Mouse (Mus musculus) ovary, postnatal 36 days (tissue): Measurements from ENCODE around the gene Ptgr2.
A peak's percentile ranks its signal among the peaks of the same experiment; 100 is the strongest.
"Not testable (repeated sequence)": the region's sequence is repeated elsewhere in the genome, so short reads cannot be mapped to it uniquely, and the experiment has no call there.

Experiments
- DNase-seq: peaks from one replicate; pipeline ENCODE4 v3.0.0; 2022; ENCODE audit warnings: low spot score, mixed read lengths

Gene Ptgr2

DNA sequence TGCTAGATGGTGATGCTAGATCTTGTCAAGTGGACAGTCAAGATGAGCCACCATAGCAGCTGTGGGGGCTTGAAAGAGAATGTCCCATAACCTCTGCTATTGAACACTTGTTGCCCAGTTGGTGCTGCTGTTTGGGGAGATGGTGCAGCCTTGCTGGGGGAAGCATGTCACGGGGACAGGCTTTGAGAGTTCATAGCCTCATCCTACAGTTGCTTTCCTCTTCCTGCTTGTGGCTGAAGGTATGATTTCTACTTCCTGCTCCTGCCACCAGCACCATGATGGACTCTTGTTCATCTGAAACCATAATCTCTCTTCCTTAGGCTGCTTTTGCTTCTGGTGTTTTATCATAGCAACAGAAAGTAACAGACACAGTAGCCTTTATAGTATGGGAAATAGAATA lies 19.5 kb downstream of the Ptgr2 start:
- no peak for DNase-seq

DNA sequence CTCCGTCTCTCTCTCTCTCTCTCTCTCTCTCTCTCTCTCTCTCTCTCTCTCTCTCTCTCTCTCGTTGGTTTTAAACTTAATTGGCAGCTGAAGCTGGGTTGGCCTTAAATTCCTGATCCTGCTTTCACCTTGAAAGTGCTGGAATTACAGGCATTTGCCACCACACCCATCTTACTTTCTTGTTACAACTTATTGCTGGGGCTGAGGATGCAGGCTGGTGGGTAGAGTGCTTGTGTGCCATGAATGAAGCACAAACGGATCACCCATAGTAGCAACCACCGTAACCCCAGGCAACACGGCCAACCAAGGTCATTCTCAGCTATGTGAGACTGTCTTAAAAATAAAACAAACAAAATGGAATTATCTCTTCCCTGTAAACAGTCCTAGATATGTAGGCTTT lies 26.3 kb downstream of the Ptgr2 start:
- peak; percentile 15 for DNase-seq

DNA sequence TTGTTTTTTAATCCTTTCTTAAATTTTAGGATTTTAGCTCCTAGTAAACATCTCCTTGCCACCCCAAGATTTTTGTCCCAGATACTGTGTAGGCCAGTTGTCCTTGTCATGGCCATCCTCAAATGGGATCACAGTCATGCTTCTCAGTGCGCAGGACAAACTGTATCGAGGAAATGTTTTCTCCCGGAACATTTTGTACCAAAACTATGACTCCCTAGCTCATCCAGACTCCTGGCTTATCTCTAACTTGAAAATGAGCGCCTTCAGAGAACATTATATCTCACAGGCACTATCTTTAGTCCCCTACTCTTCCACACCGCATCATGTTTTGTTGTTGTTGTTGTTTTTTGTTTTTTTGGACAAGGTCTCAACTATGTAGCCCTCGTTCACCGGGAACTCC lies 31.0 kb downstream of the Ptgr2 start:
- DNase-seq = no peak

DNA sequence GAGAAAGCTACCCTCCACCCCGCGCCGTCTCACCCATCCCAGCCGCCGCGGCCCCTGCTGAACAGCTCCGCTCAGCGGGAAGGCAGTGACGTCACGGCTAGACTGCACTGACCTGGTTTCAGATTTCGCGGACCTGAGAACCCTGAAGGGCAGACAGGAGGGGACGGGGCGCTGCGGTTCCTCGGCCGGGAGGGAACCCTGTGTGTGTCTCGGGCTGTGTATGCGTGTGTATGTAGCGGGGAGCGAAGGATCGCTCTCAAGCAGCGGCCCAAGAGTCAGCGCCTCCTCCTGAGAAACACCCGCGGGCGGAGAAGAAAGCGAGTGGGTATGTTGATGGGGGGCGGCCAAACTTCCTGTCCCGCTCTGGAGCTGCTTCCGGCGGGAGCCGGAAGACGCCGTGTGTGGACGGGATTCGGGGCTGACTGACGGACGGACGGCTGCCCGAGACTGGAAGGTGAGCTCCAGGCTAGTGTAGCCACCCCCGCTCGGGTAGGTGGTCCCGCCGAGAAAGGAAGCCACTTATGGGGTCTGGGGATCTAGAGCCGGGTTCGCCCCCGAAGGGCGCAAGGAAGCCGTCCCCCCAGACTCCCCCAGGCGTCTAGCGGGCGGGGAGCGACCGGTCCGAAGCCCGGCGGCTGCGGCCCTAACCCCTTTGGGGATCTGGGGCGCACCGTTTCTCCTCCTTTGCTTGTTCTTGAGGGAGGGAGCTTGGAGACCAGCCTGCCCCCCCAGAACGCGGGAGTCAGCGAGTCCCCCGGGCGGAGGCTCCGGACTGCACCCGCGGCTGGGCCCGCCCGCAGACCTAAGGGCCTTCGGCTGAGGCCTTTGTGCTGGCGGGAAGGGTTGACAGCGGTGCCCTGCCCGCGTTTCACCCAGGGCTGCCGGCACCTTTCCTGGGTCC lies 31.9 kb downstream of the Ptgr2 start, which contains the start of gene Zfp410:
Gene Zfp410, plus strand, starts transcription at position 132 of the 901 bp plus-strand sequence.
- peak; percentile 84 for DNase-seq

DNA sequence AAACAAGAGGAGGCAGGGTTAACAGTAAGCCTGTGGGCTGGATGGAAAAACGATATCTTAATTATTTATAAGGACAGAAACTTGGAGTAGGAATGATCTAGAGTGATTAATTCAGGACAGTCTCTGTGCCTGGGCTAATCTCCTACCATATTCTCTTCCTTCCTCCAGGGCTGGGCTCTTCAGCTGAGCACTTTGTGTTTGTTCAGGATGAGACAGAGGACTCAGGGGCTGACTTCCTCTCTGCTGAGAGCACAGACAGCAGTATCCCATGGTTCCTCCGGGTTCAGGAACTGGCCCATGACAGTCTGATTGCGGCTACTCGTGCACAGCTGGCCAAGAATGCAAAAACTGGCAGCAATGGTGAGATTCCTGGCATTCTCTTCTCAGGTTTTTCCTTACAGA lies 42.1 kb downstream of the Ptgr2 start:
- DNase-seq = no peak

DNA sequence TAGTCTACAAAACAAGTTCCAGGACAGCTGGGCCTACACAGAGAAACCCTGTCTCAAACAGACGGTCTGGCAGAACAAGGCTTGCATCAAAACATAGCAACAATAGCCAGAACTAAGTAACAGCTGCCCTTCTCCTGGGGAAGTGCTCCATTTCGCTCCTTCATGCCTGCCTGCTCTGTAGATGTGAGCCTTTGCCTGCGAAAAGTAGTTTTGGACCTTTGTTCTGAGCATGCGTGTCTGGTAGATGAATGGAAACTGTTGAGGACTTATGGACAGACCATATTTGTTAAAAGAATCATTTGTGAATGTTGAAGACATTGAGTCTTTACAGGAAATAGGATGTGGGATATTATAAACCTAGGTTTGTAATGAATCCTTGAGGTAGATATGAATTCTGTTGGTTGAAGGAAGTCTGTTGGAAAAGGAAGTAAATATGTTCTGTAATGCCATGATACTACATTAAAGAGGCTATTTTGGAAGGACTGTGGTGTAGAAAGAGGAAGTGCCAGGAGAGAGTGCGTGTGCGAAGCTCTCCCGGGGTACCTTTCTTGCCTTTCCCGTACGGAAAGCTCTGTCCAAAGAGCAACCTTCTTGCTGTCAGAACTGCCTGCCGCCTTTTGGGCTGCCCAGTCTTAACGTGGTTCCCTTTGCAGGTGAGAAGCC lies 52.1 kb downstream of the Ptgr2 start:
- no peak for DNase-seq

DNA sequence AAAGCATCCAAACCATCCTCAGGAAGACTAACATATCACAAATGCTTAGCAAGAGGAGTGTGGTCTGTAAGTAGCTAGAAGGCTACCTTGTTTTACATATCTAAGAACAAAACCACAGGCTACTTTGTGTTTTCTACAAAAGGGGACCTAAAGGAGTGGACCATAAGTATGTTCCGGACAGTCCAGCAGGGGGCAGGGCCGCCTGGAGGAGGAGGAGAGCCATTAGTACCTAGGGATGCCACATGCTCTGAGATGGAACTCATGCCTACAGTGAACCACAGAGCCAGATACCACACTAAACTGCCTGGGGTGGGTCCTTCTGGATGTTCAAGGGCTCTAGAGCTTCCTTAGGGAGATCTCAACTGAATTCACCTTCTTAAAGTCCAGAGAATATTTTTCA lies 62.2 kb downstream of the Ptgr2 start:
- peak; percentile 36 for DNase-seq

DNA sequence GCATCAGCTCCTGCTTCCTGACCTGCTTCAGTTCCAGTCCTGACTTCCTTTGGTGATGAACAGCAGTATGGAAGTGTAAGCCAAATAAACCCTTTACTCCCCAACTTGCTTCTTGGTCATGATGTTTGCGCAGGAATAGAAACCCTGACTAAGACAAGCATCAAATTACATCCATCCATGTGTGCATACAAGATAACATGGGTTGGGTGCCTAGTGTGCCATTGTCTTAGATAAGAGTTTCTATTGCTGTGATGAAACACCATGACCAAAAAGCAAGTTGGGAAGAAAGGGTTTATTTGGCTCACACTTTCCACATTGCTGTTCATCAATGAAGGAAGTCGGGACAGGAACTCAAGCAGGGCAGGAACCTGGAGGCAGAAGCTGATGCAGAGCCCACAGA lies 73.7 kb downstream of the Ptgr2 start:
- not testable (repeated sequence) for DNase-seq

DNA sequence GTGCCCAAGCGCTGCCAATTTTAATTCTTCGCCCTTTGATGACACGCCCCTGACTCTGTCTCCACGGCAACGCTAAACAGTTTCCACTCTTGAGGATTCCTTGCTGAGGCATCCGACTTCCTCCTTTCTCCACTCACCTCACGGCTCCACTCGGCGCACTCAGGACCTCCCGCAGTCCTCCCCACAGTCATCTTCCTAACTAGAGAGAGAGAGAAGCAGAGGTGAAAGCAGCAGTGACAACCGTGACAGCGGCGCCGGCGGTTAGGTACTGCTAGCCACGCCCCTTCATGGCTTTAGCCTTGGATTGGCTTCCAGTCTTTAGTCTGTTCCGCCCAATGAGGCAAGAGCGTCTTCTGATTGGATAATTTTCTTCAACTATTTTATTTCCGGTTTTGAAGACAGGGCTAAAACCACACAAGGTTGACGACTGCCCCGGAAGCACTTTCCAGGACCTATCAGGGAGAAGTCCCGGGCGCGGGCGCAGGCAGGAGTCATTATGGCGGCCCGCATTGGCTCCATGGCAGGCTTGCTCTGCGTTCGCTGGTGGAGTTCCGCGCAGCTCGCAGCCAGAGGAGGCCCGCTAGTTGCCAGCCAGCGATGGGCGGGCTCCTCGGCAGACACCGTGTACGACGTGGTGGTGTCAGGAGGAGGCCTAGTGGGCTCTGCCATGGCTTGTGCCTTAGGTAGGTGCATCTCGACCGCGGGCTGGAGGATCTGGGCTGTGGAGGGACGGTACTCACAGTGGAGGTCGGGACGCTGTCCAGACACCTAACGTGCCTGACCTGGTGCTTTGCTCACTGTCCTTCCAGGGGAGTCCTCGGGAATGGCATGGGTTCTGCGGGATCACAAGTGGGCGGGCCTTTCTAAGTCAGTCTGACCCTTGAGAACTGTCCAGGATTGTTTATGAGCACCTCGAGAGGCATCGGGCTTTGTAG lies 76.8 kb downstream of the Ptgr2 start, which contains the start of the genes Coq6 and Fam161b:
Gene Coq6, plus strand, starts transcription at position 103 of the 935 bp plus-strand sequence.
Gene Fam161b, minus strand, starts transcription at position 279 of the 935 bp plus-strand sequence.
- DNase-seq = peak; percentile 89

DNA sequence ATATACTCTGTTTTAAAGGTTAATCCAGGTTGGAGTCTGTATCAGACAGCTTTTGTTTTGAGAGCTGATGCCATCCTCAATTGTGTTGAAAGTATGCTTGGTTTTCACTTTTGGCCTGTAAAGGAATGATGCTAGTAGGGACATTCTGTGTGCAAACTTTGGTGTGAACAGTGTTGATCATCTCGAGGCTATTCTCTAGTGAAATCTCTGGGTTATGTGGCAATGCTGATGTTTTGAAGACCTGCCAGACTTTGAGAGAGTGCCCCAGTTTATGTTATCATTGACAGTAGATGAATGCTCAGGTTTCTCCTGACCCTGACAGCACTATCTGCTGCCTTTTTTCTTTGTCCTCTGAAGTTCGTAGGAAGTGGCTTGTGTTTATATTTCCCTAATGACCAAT lies 77.8 kb downstream of the Ptgr2 start:
- no peak for DNase-seq

DNA sequence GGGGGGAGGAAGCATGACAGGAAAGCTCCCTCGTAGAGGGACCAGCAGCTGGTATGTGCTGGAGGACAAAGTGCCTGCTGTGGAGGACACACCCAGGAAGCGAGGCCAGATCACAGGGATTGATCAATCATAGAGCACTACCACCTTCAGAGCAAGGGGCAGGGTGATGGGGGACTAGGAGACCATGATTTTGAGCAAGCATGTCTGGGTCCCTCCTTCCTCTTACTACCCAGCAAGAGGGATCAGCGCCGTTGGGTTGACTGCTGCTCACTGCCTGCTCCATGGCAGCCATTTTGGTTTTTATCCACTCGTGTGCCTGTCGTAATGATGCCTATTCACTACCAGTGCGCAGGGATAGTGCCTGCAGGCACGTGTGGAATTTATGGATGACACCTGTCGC lies 79.3 kb downstream of the Ptgr2 start:
- no peak for DNase-seq

DNA sequence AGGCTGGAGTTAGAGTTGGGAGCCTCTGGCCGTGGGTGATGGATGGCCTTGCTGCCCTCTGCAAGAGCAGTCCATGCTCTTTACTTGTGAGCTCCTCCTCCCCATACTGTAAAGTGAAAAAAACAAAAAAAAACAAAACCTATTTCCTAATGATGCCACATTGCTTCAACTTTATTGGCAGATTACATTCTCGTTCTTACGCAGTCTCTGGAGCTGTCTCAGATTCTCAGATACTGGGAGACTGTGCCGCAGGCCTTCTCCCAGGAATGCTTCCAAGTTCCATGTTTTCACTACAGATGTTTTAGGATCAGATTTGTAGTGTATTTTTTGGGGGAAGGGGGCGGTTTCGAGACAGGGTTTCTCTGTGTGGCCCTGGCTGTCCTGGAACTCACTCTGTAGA lies 80.1 kb downstream of the Ptgr2 start:
- DNase-seq = no peak
